ENCODE assay signal across 8 mouse cellular contexts in genomic region chr11:26385971-26386370, GRCm38 (mm10). TPM values are rescaled to one million over a fixed set of nuclear protein-coding genes. Genes with fewer than 3 reads are reported as not detected.
DNase-seq lines count a peak whose midpoint lies in the region; ATAC-seq lines count a peak whose summit lies in the region.

Gene Fancl (plus strand): TSS chr11:26386135.

- 97% methylated on average over 2 of the region's 2 CpGs for WGBS in lung, embryonic 15.5 days
- WGBS in embryonic facial prominence, embryonic 10.5 days, result 96% methylated on average over 2 of the region's 2 CpGs
- WGBS in hindbrain, embryonic 14.5 days, result 99% methylated on average over 2 of the region's 2 CpGs
- WGBS in midbrain, embryonic 14.5 days, result 98% methylated on average over 2 of the region's 2 CpGs

- DNase-seq in lung, postnatal 25 days (ENCODE audit: low spot score), result no peak
- DNase-seq in embryonic facial prominence, embryonic 10.5 days (ENCODE audit: low spot score), result no peak
- DNase-seq in hindbrain, embryonic 14.5 days (ENCODE audit: low spot score), result no peak
- no peak for DNase-seq in midbrain, embryonic 14.5 days
- no peak for DNase-seq in gastrocnemius, adult 18-20 months (ENCODE audit: low spot score)
- no peak for DNase-seq in retina, postnatal 1 day
- DNase-seq in ovary, postnatal 14 days (ENCODE audit: low spot score), result no peak

- H3K4me1 ChIP-seq in lung, embryonic 15.5 days, result no peaks in the 10 kb centered on the region
- peaks cover 11% of the 10 kb centered on the region for H3K4me1 ChIP-seq in embryonic facial prominence, embryonic 10.5 days
- peaks cover 4% of the 10 kb centered on the region; the same call in 1 of the 2 replicates for H3K4me1 ChIP-seq in hindbrain, embryonic 14.5 days (replicated peaks; ENCODE audit: control insufficient read depth, insufficient read depth, low read length)
- no peaks in the 10 kb centered on the region for H3K4me1 ChIP-seq in midbrain, embryonic 14.5 days (ENCODE audit: control insufficient read depth, insufficient read depth, low read length)

- H3K9ac ChIP-seq in lung, embryonic 15.5 days, result peak within 1 kb of the TSS; percentile 68
- peak within 1 kb of the TSS; percentile 60 for H3K9ac ChIP-seq in hindbrain, embryonic 14.5 days
- H3K9ac ChIP-seq in midbrain, embryonic 14.5 days (replicated peaks; ENCODE audit: low read length), result peak within 1 kb of the TSS; percentile 65

- peak within 1 kb of the TSS; percentile 83 for H3K27ac ChIP-seq in lung, embryonic 15.5 days
- peak within 1 kb of the TSS; percentile 99 for H3K27ac ChIP-seq in embryonic facial prominence, embryonic 10.5 days (replicated peaks)
- peak within 1 kb of the TSS; percentile 75 for H3K27ac ChIP-seq in hindbrain, embryonic 14.5 days
- peak within 1 kb of the TSS; percentile 82 for H3K27ac ChIP-seq in midbrain, embryonic 14.5 days (replicated peaks; ENCODE audit: low read depth, low read length)

- H3K9me3 ChIP-seq in lung, embryonic 15.5 days, result no peaks in the 10 kb centered on the region
- H3K9me3 ChIP-seq in embryonic facial prominence, embryonic 10.5 days, result no peaks in the 10 kb centered on the region
- no peaks in the 10 kb centered on the region for H3K9me3 ChIP-seq in hindbrain, embryonic 14.5 days (ENCODE audit: control insufficient read depth, low read length)
- no peaks in the 10 kb centered on the region for H3K9me3 ChIP-seq in midbrain, embryonic 14.5 days (ENCODE audit: control insufficient read depth, low read length)

- no peaks in the 10 kb centered on the region; the same call in 1 of the 2 replicates for H3K27me3 ChIP-seq in lung, embryonic 15.5 days
- no peaks in the 10 kb centered on the region for H3K27me3 ChIP-seq in embryonic facial prominence, embryonic 10.5 days (replicated peaks; ENCODE audit: low read depth, poor library complexity, severe bottlenecking)
- no peaks in the 10 kb centered on the region for H3K27me3 ChIP-seq in hindbrain, embryonic 14.5 days (ENCODE audit: control insufficient read depth, insufficient read depth, low read length)
- no peaks in the 10 kb centered on the region for H3K27me3 ChIP-seq in midbrain, embryonic 14.5 days (ENCODE audit: control insufficient read depth, insufficient read depth, low read length)

- H3K4me3 ChIP-seq in lung, embryonic 15.5 days, result peak within 1 kb of the TSS; percentile 63
- peak within 1 kb of the TSS; percentile 74 for H3K4me3 ChIP-seq in embryonic facial prominence, embryonic 10.5 days
- H3K4me3 ChIP-seq in hindbrain, embryonic 14.5 days (replicated peaks; ENCODE audit: low read length), result peak within 1 kb of the TSS; percentile 52
- H3K4me3 ChIP-seq in midbrain, embryonic 14.5 days (replicated peaks; ENCODE audit: low read depth, low read length), result peak within 1 kb of the TSS; percentile 73

- H3K36me3 ChIP-seq in lung, embryonic 15.5 days, result no peaks in the 10 kb centered on the region
- no peaks in the 10 kb centered on the region; the same call in 1 of the 2 replicates for H3K36me3 ChIP-seq in embryonic facial prominence, embryonic 10.5 days (replicated peaks)
- no peaks in the 10 kb centered on the region for H3K36me3 ChIP-seq in hindbrain, embryonic 14.5 days (replicated peaks; ENCODE audit: control insufficient read depth, insufficient read depth)
- H3K36me3 ChIP-seq in midbrain, embryonic 14.5 days (ENCODE audit: control insufficient read depth, insufficient read depth, low read length), result no peaks in the 10 kb centered on the region

- peak within 1 kb of the TSS; percentile 58 for H3K4me2 ChIP-seq in lung, embryonic 15.5 days
- peak within 1 kb of the TSS; percentile 85 for H3K4me2 ChIP-seq in hindbrain, embryonic 14.5 days (replicated peaks)
- H3K4me2 ChIP-seq in midbrain, embryonic 14.5 days (ENCODE audit: low read length), result peak within 1 kb of the TSS; percentile 74

- ATAC-seq in lung, embryonic 15.5 days (ENCODE audit: borderline replicate concordance, extremely low read depth, low FRiP score, low TSS enrichment), result no peak
- ATAC-seq in hindbrain, embryonic 14.5 days (ENCODE audit: low FRiP score), result no peak
- no peak for ATAC-seq in midbrain, embryonic 14.5 days (ENCODE audit: low FRiP score, low TSS enrichment)

RNA-seq across cellular contexts. Expression of gene Fancl, which starts in this region (rescaled TPM):
- 33.3 and 35.4 TPM in 2 replicates for polyA plus RNA-seq in lung, embryonic 15.5 days (2015; fragmentation: Nextera tagmentation; extraction: Ambion mirVana)
- polyA plus RNA-seq in embryonic facial prominence, embryonic 10.5 days (2016; fragmentation: Nextera tagmentation; extraction: Ambion mirVana), result 30.3 and 36.0 TPM in 2 replicates
- polyA plus RNA-seq in hindbrain, embryonic 14.5 days (2014; fragmentation: Nextera tagmentation; extraction: Ambion mirVana), result 14.4 and 15.0 TPM in 2 replicates
- polyA plus RNA-seq in midbrain, embryonic 14.5 days (2014; fragmentation: Nextera tagmentation; extraction: Ambion mirVana), result 14.0 and 15.3 TPM in 2 replicates
- total RNA-seq in gastrocnemius, adult 18-20 months (2021), result 1 to 10 TPM; 3.0 to 4.9 TPM
